Mouse (Mus musculus) activated CD4-positive, CD25-positive, alpha-beta regulatory T cell, adult 9 weeks (primary cell): ENCODE results near the gene Efna2. TPM values are rescaled to one million over a fixed set of nuclear protein-coding genes. Genes with fewer than 3 reads are reported as not detected.

Source experiments
- polyA plus RNA-seq: library from polyadenylated mRNA; unstranded; fragments of 100-300 nt; shearing (Covaris generic); gene quantifications from one replicate; pipeline ENCODE4 v1.2.1, GENCODE M21; 2017

Efna2 gene
- 0.46 TPM for polyA plus RNA-seq

GRCm38 (mm10) chr10:80179068-80180051 is at the start of gene Efna2:
TSS of gene Efna2 (plus strand) at chr10:80179482.

DNA sequence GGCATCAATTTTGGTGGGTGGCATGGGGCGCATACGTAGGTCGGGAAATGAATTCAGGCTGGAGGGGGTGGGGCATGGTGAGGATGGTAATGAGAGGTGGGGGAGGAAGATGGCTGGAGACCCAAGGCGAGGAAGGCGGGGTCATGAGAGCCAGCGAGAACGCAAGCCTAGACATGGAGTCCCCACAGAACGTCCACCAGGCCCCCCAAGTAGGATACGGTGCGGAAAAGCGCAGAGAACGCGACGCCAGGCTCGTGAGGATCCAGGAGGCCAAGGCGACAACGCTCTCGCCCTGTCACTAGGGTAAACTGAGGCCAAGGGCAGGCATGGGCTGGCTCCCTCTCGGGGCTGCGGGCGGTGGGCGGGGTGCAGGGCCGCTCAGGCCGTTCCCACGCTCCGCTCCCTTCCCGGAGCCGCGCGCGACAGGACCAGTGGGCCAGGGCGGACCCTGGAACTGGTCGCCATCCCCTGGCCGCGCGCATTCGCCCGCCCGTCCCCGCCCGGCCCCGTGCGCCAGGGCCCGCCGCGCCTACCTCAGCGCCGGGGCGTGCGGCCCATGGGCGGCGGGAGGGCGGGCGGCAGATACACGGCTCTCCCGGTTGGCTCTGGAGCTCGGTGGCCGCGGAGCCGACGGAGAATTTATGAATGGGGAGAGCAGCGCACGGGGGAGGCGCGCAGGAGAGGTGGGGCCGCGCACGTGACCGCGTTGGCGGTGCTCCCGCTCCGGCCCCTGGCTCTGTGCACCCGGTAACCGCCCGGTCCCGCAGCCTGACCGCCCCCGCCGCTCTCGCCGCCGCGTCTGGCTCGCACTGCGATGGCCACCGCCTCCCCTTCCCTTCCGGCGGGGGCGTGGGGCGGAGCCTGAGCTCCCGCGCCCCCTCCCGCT is 40.5 kb upstream of the Efna2 start, which contains the start of gene Atp5d:
Atp5d (plus strand) TSS at position 80 of the 886 bp plus-strand sequence.

DNA sequence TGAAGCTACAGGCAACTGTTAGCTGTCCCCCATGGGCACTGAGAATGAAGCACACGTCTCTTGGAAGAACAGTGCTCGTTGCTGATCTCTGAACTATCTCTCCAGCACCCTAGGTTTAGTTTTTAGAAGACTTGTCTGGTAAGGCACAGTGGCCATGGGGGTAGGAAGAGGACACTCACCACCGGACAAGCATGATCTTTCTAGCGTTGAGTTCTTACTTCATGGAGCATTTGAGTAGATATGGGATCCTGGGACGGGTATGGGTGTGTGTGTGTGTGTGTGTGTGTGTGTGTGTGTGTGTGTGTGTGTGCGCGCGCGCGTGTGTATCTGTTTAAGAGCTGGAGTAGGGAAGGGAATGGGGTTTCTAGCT is 38.6 kb upstream of the Efna2 start, which contains the start of gene Cbarp:
Cbarp (minus strand) TSS at position 170 of the 370 bp plus-strand sequence.

DNA sequence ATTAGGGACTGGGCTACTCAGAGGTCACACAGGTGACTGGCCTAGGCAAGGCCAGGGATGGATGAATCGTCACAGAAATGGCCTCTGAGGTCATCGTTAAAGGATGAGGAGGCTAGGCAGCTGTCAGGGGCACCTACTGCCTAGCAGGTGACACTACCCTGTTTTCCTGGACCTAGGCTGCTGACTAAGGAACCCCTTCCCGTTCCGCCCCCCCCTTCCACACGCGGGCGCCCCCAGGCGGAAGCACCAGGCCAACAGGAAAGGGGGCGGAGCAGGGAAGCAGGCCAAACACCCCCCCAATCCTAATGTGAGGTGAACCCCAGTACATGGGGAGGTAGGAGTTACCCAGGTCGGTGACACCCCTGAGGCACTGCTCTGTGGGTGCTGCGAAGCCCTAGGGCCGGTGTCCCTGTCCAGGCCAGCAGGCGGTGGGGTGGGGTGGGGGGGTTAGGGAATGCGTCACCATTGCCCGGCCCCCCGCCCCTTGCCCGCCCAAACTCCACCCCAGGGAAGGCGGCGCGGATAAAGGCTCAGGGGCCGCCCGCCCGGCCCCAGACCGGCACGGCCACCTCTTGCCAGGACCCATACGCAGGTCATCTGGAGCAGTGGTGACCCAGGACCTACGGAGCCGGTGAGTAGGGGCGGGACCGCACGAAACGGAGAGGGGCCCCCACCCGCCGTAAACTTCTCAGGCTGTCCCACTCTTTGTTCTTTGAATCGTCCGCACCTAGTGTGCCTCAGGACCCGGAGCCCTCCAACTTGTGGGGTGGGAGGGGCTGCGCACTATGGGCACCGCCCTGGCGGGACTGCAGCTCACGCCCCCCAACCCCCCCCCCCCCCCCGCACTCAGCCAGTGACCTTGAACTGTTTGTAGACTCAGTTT is 31.3 kb upstream of the Efna2 start, which contains the start of gene Midn:
Midn (plus strand) TSS at position 554 of the 883 bp plus-strand sequence.

DNA sequence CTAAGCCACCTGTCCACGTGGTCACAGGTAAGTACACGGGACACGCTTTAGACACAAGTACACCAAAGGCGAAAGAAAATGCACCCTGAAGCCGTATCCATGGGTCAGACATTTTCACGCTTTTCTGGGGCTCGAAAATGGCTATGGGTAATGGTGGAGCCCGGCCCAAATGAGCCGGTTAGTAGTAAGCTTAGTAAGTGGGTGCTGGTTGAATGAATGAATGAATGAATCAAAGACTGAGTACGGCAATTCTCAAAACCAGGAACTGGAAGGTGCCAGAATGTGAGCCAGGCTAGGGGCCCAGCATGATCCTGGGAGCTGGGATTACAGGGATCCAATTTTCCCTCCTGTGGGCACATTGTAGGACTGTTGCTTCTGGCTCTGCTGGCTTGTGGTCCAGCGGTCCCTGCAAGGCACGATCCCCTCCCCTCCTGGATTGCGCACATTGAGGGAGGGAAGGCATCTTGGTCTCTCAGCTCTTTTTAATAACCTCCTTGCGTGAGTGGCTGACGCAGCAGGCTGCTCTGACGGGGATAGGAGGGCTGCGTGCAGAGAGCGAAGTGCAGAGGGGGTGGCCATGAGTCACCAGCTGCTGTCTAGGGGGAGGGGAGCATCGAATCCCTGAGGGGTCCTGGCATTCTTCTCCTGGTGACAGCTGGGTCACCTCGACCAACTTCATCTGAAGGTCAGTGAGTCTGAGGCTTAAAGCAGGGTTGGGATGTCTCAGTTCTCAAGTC is 13.7 kb upstream of the Efna2 start, which contains the start of gene Cirbp:
Cirbp (plus strand) TSS at position 594 of the 737 bp plus-strand sequence.

GRCm38 (mm10) chr10:80172527-80173292 is 6.6 kb upstream of the Efna2 start, which contains the start of gene 1600002K03Rik:
TSS of gene 1600002K03Rik (plus strand) at chr10:80172944.

GRCm38 (mm10) chr10:80226416-80227165 is 47.3 kb downstream of the Efna2 start, which contains the start of gene Mum1:
TSS of gene Mum1 (plus strand) at chr10:80226434.

Other genes starting within 250 kb of the Efna2 start
- gene Wdr18, start 219.3 kb upstream of the Efna2 start, polyA plus RNA-seq, result 78.4 TPM
- not detected for gene Grin3b, start 208.8 kb upstream of the Efna2 start, polyA plus RNA-seq
- 6.6 TPM for gene Tmem259, start 195.2 kb upstream of the Efna2 start, polyA plus RNA-seq
- 1,121 TPM for gene Cnn2, start 190.9 kb upstream of the Efna2 start, polyA plus RNA-seq
- gene Abca7, start 183.0 kb upstream of the Efna2 start, polyA plus RNA-seq, result 76.2 TPM
- 886 TPM for gene Arhgap45, start 162.8 kb upstream of the Efna2 start, polyA plus RNA-seq
- gene Polr2e, start 139.7 kb upstream of the Efna2 start, polyA plus RNA-seq, result 193 TPM
- 519 TPM for gene Gpx4, start 132.3 kb upstream of the Efna2 start, polyA plus RNA-seq
- gene Sbno2, start 73.9 kb upstream of the Efna2 start, polyA plus RNA-seq, result 66.2 TPM
- gene Stk11, start 63.7 kb upstream of the Efna2 start, polyA plus RNA-seq, result 13.7 TPM
- gene Atp5d, start 40.9 kb upstream of the Efna2 start, polyA plus RNA-seq, result 476 TPM
- gene Cbarp, start 38.6 kb upstream of the Efna2 start, polyA plus RNA-seq, result 2.1 TPM
- 3.1 TPM for gene Midn, start 31.2 kb upstream of the Efna2 start, polyA plus RNA-seq
- 100 TPM for gene Cirbp, start 13.5 kb upstream of the Efna2 start, polyA plus RNA-seq
- gene 1600002K03Rik, start 6.5 kb upstream of the Efna2 start, polyA plus RNA-seq, result 31.4 TPM
- 112 TPM for gene Mum1, start 47.0 kb downstream of the Efna2 start, polyA plus RNA-seq
- 282 TPM for gene Ndufs7, start 69.6 kb downstream of the Efna2 start, polyA plus RNA-seq
- gene Gamt, start 81.5 kb downstream of the Efna2 start, polyA plus RNA-seq, result 1.6 TPM
- 50.4 TPM for gene Dazap1, start 82.0 kb downstream of the Efna2 start, polyA plus RNA-seq
- gene Rps15, start 113.0 kb downstream of the Efna2 start, polyA plus RNA-seq, result 984 TPM
- gene Apc2, start 116.5 kb downstream of the Efna2 start, polyA plus RNA-seq, result 0.18 TPM
- gene 2310011J03Rik, start 141.1 kb downstream of the Efna2 start, polyA plus RNA-seq, result 82.1 TPM
- 15.5 TPM for gene Pcsk4, start 150.0 kb downstream of the Efna2 start, polyA plus RNA-seq
- 0.31 TPM for gene Reep6, start 150.5 kb downstream of the Efna2 start, polyA plus RNA-seq
- gene Adamtsl5, start 168.9 kb downstream of the Efna2 start, polyA plus RNA-seq, result not detected
- gene Plk5, start 177.0 kb downstream of the Efna2 start, polyA plus RNA-seq, result not detected
- gene Mex3d, start 208.2 kb downstream of the Efna2 start, polyA plus RNA-seq, result 0.16 TPM
- 36.7 TPM for gene Mbd3, start 220.1 kb downstream of the Efna2 start, polyA plus RNA-seq
- gene Uqcr11, start 227.3 kb downstream of the Efna2 start, polyA plus RNA-seq, result 302 TPM